8 mouse cellular contexts compared by ENCODE assay signal in the genomic region with DNA sequence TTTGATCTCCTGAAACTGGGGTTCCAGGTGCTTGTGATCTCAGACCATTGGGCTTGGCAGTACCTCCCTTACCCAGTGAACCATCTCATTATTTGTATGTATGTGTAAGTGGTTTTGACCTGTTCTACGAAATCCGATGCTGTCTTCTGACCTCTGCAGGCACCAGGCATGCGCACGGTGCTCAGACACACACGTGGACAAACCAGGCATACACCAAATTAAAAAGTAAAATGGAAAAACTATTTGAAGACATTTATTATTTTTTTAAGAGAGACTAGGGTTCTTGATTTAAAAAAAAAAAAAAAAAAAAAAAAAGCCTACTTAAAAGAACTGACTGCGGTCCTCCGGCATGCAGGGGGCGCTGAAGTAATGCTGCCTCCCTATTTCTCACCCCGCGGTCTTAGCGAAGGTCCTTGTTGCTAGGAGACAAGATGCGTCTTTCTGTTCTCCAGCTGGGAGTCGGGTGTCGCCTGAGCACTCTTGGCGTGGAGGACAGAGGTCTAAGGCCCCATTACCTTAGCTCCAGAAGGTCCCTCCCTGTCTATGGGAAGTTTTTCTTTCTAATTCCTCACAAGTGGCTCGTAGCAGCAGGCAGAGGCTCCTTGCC. TPM values are rescaled to one million over a fixed set of nuclear protein-coding genes. Genes with fewer than 3 reads are reported as not detected.
A peak's percentile ranks its signal among the peaks of the same experiment; 100 is the strongest.
DNase-seq lines count a peak whose midpoint lies in the region; ATAC-seq lines count a peak whose summit lies in the region.

Gene Ccdc65 (plus strand): TSS at position 442 of the 607 bp plus-strand sequence.

- peak within 1 kb of the TSS; percentile 39 for H3K4me2 ChIP-seq in embryonic facial prominence, embryonic 11.5 days (ENCODE audit: low read depth, low read length)
- H3K4me2 ChIP-seq in limb, embryonic 12.5 days: peak within 1 kb of the TSS; percentile 59
- H3K4me2 ChIP-seq in midbrain, embryonic 14.5 days (ENCODE audit: low read length): peak within 1 kb of the TSS; percentile 60

- ATAC-seq in embryonic facial prominence, embryonic 11.5 days (replicated peaks; ENCODE audit: insufficient number of reproducible peaks, low FRiP score, low TSS enrichment, low read depth): 0 out of 2 replicates have a peak, but pooled peaks have one; percentile 61
- no peak for ATAC-seq in limb, embryonic 12.5 days (ENCODE audit: insufficient number of reproducible peaks, insufficient read depth, low FRiP score, low TSS enrichment, low read depth)
- ATAC-seq in midbrain, embryonic 14.5 days (ENCODE audit: low FRiP score, low TSS enrichment): no peak

- peak within 1 kb of the TSS; percentile 21; the same call in 1 of the 2 replicates for H3K4me3 ChIP-seq in embryonic facial prominence, embryonic 11.5 days (ENCODE audit: low read depth, low read length)
- H3K4me3 ChIP-seq in limb, embryonic 12.5 days (replicated peaks): peak within 1 kb of the TSS; percentile 38
- H3K4me3 ChIP-seq in midbrain, embryonic 14.5 days (replicated peaks; ENCODE audit: low read depth, low read length): peak within 1 kb of the TSS; percentile 35

- no peak within 1 kb of the TSS for H3K27ac ChIP-seq in embryonic facial prominence, embryonic 11.5 days (replicated peaks; ENCODE audit: low read depth, low read length)
- H3K27ac ChIP-seq in limb, embryonic 12.5 days: no peak within 1 kb of the TSS
- no peak within 1 kb of the TSS for H3K27ac ChIP-seq in midbrain, embryonic 14.5 days (replicated peaks; ENCODE audit: low read depth, low read length)

- WGBS in embryonic facial prominence, embryonic 11.5 days: 19% methylated on average over 16 of the region's 16 CpGs
- WGBS in limb, embryonic 12.5 days: 18% methylated on average over 16 of the region's 16 CpGs
- WGBS in midbrain, embryonic 14.5 days: 20% methylated on average over 16 of the region's 16 CpGs

- no peak within 1 kb of the TSS for H3K9ac ChIP-seq in embryonic facial prominence, embryonic 11.5 days (replicated peaks; ENCODE audit: low read length)
- H3K9ac ChIP-seq in limb, embryonic 12.5 days (replicated peaks): 0 out of 2 replicates have a peak within 1 kb of the TSS, but pooled peaks have one; percentile 27
- peak within 1 kb of the TSS; percentile 26; the same call in 1 of the 2 replicates for H3K9ac ChIP-seq in midbrain, embryonic 14.5 days (replicated peaks; ENCODE audit: low read length)

- no peaks in the 10 kb centered on the region; the same call in 1 of the 2 replicates for H3K27me3 ChIP-seq in embryonic facial prominence, embryonic 11.5 days (ENCODE audit: control insufficient read depth, insufficient read depth, low read length)
- peaks cover 45% of the 10 kb centered on the region for H3K27me3 ChIP-seq in limb, embryonic 12.5 days
- H3K27me3 ChIP-seq in midbrain, embryonic 14.5 days (ENCODE audit: control insufficient read depth, insufficient read depth, low read length): no peaks in the 10 kb centered on the region

- no peaks in the 10 kb centered on the region for H3K9me3 ChIP-seq in embryonic facial prominence, embryonic 11.5 days (replicated peaks; ENCODE audit: control insufficient read depth, low read length)
- H3K9me3 ChIP-seq in limb, embryonic 12.5 days: no peaks in the 10 kb centered on the region
- no peaks in the 10 kb centered on the region for H3K9me3 ChIP-seq in midbrain, embryonic 14.5 days (ENCODE audit: control insufficient read depth, low read length)

- H3K36me3 ChIP-seq in embryonic facial prominence, embryonic 11.5 days (replicated peaks; ENCODE audit: control insufficient read depth, insufficient read depth, low read depth, low read length): no peaks in the 10 kb centered on the region
- H3K36me3 ChIP-seq in limb, embryonic 12.5 days: no peaks in the 10 kb centered on the region
- H3K36me3 ChIP-seq in midbrain, embryonic 14.5 days (ENCODE audit: control insufficient read depth, insufficient read depth, low read length): no peaks in the 10 kb centered on the region

- H3K4me1 ChIP-seq in embryonic facial prominence, embryonic 11.5 days (ENCODE audit: control insufficient read depth, insufficient read depth, low read length): no peaks in the 10 kb centered on the region
- H3K4me1 ChIP-seq in limb, embryonic 12.5 days (replicated peaks): peaks cover 3% of the 10 kb centered on the region
- H3K4me1 ChIP-seq in midbrain, embryonic 14.5 days (ENCODE audit: control insufficient read depth, insufficient read depth, low read length): no peaks in the 10 kb centered on the region

- peak; percentile 82 for DNase-seq in 3T3-L1 (ENCODE audit: low read depth, low spot score)
- peak; percentile 80 for DNase-seq in adrenal gland, postnatal 25 days
- peak; percentile 92 for DNase-seq in embryonic facial prominence, embryonic 11.5 days (ENCODE audit: low spot score)
- DNase-seq in heart, adult 8-10 months (ENCODE audit: low spot score): peak; percentile 84
- peak; percentile 90 to 93 for DNase-seq in kidney, adult 8-10 months
- peak; percentile 92 for DNase-seq in midbrain, embryonic 14.5 days
- DNase-seq in spleen, adult 12 weeks (ENCODE audit: low spot score): peak; percentile 45

RNA-seq across cellular contexts. Expression of gene Ccdc65, which starts in this region (rescaled TPM):
- 0.21 TPM in 1 of 2 replicates, not detected in the other for total RNA-seq in adrenal gland, postnatal 25 days (2021)
- polyA plus RNA-seq in embryonic facial prominence, embryonic 11.5 days (2014; fragmentation: Nextera tagmentation; extraction: Ambion mirVana): 1.3 TPM in 2 replicates
- total RNA-seq in heart, adult 8-10 months (2022): 1 to 10 TPM in 1 of 4 experiments, under 1 TPM in 3; 0.41 to 1.1 (median 0.84) TPM
- polyA plus RNA-seq in limb, embryonic 12.5 days (2016; fragmentation: Nextera tagmentation; extraction: Ambion mirVana): 0.50 and 0.70 TPM in 2 replicates
- polyA plus RNA-seq in midbrain, embryonic 14.5 days (2014; fragmentation: Nextera tagmentation; extraction: Ambion mirVana): 5.7 and 6.3 TPM in 2 replicates

Comparison
In these comparisons a context has a peak if more than half of its experiments do, and no peak if none do; other contexts are left out.
1. Peak in DNase-seq in adrenal gland, postnatal 25 days; RNA of the gene not detected or under 1 TPM.